Mouse (Mus musculus): ENCODE measurements around the gene 1700024P04Rik.
A peak's percentile ranks its signal among the peaks of the same experiment; 100 is the strongest.
"Not testable (repeated sequence)": the region's sequence is repeated elsewhere in the genome, so short reads cannot be mapped to it uniquely, and the experiment has no call there.

Gene 1700024P04Rik

DNA sequence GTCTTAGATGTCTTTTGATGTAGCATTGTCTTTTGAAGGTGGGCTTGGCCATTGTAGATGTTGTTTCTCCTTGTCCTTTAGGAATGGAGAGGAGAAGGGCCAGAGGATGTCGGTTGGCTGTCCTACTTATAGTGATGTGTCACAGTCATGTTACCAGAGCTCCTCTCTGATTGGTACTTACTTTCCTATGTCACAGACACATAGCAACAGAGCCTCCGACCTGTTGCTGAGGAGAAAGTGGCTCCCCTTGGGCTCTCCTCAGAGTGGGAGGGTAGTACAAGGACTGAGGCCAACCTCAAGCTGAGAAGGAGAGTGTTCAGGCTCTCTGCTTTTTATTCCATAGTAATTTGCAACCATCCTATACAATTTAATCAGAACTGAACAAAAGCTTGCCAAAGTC lies at the start of gene 1700024P04Rik:
1700024P04Rik (minus strand) TSS at position 101 of the 400 bp plus-strand sequence.
- DNase-seq (ENCODE audit: low read depth): no peak

DNA sequence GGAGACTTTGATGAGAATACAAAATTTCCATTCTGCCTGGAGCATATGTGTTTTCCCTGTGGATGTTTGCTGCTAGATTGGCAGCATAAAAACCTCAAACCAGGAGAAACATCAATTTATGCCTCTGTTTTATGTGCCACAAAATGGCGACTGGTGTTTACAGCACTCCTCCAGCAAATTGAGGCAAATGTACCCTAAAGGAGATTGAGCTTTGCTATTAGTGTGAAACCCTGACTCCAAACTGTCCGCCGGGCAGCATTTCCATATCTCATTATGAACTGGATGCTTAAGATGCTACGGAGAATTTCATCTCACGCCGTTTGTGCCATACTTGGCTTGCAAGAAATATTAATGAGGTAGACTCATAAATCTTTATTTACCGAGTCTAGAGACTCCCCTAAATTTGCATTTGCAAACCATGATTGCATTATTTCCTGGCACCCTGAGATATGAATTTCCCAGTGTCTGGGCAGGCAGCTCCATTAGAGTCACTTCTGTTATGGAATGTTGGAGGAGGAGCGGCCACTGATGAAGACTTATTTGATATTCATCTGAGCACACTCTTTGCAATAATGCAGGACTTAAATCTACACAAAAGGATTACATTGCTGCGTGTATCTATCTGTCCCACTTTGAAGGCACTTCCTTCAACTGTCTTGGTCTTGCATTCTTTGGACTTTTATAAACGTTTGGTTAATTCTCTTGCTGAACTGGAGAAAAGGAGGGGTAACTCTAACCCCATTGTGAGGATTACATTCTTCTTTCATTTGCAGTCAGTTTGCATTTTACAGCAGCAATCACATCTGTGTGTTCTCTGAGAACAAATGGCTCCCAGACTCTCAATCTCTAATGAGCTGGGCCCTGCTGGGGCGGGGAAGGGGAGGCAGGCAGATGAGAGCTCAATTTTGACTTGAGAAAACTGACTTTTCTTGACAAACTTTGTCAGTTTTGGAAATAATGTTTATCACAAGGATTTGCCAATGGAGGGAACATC lies 47.2 kb upstream of the 1700024P04Rik start:
- no peak for DNase-seq (ENCODE audit: low read depth)

DNA sequence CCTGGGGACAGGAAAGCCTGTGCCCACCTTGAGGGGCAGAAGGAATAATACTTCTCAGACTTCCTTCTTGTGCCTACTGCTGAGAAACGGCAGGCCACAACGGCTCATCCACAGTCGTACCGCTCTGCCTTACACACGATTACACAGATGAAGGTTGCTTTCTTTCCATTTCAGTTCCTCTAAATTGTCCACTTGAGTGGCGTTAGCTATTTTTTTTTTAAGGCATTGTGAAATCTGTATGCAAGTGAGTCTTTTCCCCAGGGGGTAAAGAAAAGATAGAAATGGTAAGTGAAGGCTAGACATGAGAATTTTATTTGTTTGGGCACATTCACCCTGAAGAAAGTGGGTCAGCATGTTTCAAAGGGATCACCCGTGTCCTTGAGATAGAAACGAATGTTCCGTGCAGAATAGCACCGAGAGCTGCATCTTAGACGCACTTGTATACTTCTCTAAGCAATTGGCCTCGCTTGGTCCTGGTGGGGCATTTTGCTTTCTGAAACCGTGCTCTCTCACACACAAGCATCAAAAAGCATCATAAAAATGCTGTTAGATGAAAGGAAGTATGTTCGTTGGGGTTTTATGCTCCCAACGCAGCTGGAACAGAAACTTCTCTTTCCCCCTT lies 46.3 kb upstream of the 1700024P04Rik start:
- DNase-seq (ENCODE audit: low read depth): no peak

DNA sequence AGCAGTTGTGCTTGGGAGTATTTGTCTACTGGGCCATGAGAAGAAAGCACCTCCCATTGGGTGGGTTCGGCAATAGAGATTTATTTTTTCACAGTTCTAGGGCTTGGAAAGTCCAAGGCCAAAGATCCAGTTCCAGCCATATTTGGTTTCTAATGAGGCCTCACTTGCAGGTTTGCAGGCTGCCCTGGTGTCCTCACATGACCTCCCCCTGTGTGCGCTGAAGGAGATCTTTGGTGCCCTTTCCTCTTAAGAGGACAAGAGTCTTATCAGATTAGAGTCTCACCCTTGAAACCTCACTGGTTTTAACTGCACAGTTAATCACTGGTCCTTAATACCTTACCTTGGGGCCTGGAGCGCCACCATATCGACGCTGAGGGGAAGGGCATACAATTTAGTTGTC lies 40.9 kb upstream of the 1700024P04Rik start:
- no peak for DNase-seq (ENCODE audit: low read depth)

DNA sequence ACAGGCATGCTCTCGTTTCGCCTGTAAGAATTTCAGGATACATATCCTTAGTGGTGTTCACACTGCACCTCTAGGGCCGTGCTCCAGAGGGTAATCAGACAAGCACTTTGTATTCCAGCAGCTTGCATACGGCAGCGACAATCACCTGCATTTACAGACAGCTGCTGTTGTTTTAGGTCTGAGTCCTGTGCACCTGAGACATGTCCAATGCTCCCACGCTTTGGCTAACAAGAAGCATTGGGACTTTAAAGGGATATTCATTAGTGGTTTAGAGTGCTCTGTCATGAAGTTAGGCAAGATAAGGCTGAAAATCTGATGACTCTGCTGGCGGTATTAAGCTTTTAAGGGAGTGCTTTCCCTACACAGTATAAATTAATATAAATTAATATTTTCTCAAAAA lies 37.7 kb upstream of the 1700024P04Rik start:
- DNase-seq (ENCODE audit: low read depth): no peak

DNA sequence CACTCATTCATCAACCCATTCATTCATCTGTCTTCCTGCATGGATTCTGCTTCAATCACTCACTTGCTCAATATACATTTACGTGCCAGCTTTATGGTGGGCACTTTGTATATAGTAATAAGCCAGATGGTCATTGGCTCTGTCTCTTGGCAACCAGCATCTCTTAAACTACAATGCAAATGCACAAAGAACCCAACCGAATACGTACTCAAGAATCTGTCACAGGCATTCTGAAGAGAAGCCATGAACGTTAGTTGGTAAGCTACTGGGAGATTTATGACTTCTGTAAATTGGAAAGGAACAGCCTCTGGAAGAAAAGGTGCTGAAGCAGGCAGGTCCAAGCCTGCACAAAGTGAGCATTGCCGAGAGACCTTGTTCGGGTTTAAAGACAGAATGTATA lies 36.8 kb upstream of the 1700024P04Rik start:
- DNase-seq (ENCODE audit: low read depth): no peak

DNA sequence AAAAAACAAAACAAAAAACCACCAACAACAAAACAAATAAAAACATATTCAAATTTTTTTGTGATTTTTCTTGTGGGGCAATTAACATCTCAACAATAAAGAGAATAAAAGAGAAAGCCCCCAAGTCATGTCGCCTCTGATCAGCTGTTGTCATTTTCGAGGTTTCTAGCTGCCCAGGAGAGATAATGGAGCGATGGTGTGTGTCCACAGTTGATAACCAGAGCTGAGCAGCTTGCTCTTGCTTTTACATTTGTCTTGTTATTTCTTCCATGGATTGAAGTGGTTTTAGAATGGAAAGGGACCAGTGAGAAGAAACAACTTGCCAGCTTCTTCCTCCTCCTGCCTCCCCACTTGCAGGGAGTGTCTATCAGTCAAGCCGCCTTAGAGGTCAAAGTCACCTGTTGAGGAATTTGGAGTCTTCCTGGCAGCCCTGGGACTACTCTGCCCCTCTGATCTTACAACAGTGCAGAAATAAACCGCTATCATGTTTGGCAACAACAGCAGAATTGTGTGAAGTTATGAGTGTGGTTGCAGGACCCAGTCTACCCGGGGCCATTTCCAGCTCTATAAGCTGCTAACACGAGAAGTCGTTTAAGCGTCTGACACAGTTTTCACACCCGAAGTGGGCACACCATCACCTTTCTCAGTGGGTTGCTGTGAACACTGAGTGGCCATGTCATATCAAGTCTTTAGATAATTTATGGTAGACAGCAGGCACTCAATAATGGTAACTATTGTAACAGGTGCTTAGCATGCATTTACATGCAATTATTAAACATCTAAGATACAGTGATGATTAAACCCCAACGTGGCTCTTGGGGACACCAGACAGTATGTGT lies 35.7 kb upstream of the 1700024P04Rik start:
- DNase-seq (ENCODE audit: low read depth): peak; percentile 76

DNA sequence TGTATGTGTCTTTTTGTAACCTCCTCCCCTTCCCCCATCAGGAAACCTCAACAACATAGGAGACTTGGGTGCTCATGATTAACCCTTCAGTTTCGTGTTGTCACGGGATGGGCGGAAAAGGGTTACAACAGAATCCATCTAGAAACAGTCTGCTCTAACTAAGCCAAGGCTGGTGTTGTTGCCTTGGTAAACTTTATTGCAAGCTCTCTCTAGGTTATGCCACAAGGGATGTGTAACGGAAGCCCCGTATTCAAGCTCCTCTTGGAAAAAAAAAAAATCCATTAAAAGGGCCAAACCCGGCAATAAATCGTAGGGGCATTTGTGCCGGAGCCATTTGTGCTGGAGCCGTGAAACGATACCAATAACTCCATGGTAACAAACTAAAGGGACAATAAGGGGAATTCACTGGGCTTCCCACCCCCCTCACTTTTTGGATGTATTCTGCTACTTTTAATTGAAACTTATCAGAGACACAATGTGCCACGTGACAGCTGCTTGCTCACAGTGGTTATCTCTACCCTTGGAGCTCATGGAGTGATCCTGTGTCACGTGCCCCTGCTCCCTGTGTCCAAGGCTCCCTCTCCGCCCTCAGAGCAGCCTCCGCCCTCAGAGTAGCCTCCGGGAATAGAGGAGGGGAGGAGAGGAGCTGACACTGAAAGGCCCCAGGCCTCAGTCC lies 34.3 kb upstream of the 1700024P04Rik start:
- peak; percentile 55 for DNase-seq (ENCODE audit: low read depth)

DNA sequence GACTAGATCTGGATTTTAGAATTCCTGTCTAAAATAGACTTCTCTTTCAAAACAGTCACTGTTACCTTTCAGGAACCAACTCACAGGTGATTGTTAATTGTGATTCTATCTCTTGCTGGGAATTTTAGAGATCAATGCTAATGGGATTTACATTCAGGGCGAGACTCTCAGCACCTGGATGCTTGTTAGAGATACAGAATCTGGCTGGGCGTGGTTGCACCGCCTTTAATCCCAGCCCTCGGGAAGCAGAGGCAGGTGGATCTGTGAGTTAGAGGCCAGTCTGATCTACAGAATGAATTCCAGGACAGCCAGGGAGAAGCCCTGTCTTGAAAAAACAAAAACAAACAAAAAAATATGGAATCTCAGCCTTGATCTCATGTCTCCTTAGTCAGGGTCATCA lies 32.3 kb upstream of the 1700024P04Rik start:
- DNase-seq (ENCODE audit: low read depth): no peak

DNA sequence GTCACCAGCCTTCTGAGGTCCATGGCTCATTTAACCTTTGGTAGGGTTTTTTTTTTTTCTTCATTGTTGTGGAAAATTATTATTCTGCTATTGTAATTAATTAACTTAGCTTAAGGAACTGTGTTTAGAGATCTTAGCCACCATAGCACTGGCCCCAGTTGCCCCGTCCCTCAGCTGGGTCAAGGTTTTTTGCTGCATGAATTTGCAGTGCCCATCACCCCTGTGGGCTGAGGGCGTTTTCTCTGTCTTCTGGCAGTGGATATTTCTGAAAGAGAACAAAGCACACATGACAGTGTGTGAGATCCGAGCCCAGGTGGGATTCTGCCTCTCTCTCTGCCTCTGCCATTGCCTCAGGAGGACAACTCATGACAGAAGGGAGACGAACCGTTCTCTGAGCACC lies 28.5 kb upstream of the 1700024P04Rik start:
- no peak for DNase-seq (ENCODE audit: low read depth)

DNA sequence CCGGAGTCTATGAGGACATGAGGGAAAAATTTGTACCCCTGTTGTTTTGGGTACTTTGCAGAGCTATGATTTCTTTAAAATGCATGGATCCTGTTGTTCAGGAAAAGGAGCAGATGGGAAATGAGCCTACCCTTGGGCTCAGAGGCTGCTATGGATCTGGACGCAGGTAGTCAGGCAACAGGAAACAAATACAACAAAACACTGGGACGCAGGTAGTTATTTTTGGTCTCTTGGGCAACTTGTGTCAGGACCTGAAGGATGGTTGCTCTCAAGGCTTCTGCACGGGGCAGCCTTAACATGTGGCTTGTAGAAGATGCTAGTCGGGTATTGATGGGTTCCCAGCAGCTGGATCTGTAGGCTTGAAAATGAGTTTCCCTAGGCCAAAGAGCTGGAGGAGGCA lies 23.6 kb upstream of the 1700024P04Rik start:
- DNase-seq (ENCODE audit: low read depth): no peak

DNA sequence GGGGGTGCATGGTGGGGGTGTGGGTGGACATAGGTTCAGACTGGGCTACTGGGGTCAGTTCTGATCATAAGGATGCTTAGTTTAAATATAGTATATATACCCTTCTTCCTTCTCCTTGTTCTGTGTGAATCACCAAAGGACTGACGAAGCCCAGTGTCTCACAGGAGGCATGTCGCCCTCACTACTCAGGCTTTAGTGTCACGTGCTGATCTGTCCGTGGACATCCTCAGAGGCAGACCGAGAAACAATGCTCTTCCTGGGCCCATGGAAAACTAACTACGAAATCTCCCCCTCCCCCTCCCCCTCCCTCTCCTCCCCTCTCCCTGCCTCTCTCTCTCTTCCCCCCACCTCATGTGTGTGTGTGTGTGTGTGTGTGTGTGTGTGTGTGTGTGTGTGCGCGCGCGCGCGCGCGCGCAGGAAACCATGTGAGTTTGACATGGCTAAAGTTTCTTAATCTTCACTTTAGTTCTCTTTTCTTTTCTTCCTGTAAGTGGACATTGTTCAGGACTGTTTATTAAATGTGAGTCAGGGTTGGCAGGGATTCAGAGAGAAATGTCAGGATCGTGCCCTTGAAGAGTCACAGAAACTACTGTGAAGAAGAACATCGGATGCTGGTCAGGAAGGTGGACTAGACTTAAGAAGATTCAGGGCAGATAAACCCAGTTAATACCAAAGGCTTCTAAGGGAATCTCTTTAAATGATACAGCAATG lies 22.2 kb upstream of the 1700024P04Rik start:
- DNase-seq (ENCODE audit: low read depth): no peak

DNA sequence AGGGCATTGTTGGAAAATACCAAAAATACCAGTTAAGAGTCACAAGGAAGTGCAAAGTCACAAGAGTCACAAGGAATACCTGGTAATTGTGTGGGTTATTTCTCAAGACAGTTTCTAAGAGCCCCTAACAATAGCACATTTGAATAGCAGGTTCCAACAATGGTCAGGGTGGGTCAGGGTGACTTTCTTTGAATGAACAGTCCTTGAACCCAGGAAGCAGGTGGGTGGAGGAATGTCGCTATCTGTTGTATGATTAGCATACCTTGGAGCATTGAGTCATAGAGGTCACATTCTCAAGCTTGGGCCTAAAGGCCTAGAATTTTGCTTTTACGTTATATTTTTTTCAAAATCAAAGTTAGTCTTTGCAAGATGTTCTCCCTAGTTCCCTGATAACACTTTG lies 17.3 kb upstream of the 1700024P04Rik start:
- DNase-seq (ENCODE audit: low read depth): not testable (repeated sequence)

DNA sequence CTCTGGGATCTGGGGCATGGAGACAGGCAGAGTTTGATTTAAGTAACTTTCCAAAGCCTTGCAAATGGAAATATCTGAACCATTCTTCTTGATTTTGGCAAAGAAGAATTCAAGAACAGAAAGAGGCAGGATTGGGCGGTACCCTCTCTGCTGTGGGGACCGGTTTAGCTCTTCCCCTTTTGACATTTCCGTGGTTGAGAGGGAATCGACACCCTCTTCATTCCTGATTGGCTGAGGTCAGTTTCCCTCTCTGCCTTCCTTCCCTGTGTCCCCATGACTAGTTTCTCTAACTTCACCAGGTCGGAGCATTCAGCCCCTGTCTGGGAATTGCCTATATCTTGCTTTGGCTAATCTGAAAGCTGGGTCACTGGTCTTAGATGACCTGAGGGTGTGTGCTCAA lies 12.7 kb upstream of the 1700024P04Rik start:
- no peak for DNase-seq (ENCODE audit: low read depth)

DNA sequence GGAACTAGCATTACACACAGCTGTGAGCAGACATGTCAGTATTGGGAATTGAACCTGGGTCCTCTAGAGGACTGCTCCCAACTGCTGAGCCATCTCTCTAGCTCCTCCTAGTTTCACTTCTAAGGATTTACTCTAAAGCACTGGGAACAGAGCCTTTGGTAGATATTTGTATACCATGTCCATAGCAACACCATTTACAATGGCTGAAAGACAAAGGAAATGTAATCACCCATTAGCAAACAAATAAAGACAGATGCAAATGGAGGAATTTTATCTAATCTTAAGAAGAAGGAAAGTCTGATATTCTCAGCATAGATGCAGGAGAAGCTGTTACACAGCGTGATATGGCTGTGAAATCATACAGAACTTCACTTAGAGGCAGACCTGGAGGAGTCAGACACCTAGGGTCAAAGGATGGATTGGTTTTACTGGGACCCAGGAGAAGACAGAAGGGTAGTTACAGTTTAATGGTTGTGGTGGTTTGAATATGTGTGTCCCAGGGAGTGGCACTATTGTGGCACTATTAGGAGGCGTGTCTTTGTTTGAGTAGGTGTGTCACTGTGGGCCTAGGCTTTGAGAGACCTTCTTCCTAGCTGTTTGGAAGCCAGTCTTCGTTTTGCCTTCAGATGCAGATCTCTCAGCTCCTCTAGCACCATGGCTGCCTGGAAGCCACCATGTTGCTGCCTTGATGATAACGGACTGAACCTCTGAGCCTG lies 7.1 kb downstream of the 1700024P04Rik start:
- no peak for DNase-seq (ENCODE audit: low read depth)

DNA sequence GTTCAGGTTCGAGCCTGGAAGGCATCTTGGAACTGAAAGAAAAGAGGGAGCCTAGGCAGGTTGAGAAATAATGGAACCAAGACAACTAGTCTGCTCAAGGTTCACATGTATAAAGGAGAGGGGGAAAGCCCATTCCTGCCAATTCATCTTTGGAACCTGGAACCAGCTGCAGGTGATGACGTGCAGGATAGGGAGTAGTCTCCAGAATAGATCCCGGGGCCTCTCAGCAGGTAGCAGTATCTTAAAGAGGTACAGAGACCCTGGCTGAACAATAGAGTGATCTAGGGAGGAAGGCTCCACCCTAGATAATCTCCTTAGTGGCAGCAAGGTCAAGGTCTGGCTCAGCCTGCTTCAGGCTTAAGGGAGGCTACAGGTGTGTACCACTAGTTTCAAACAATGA lies 8.3 kb downstream of the 1700024P04Rik start:
- DNase-seq (ENCODE audit: low read depth): not testable (repeated sequence)

DNA sequence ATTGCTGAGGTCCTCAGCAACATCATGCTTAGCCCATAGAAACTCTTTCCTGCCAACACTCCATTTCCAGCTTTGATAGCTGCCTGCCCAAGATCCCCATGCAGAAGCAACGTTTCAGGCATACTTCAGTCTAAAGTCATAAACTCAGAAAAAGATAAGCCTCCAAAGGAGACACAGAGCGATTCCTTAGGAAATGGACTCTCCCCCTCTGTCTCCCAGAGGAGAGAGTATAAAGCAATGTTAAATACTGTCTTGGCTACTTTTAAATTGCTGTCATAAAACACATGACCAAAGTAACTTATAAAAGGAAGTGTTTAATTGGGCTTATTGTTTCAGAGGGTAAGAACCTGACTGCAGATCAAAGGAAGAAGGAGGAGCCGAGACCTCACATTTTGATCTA lies 12.3 kb downstream of the 1700024P04Rik start:
- DNase-seq (ENCODE audit: low read depth): no peak

DNA sequence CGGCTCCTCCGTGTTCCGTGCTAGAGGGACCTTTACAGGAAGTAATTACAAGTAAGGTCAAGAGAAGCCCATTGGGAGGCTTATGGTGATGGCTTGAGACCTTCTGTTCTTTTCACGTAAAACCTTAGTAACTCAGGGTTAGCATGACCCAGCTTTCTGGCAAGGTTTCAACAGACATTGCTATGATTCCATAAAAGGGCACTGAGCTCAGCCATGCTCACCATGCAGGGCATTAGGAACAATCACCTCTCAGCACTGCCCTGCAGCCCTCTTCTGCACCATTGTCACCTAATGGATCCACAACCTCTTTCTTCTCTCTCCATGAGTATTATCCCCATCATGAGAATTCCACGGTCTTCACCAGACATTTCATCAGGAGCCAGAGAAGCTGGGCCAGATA lies 12.7 kb downstream of the 1700024P04Rik start:
- no peak for DNase-seq (ENCODE audit: low read depth)

DNA sequence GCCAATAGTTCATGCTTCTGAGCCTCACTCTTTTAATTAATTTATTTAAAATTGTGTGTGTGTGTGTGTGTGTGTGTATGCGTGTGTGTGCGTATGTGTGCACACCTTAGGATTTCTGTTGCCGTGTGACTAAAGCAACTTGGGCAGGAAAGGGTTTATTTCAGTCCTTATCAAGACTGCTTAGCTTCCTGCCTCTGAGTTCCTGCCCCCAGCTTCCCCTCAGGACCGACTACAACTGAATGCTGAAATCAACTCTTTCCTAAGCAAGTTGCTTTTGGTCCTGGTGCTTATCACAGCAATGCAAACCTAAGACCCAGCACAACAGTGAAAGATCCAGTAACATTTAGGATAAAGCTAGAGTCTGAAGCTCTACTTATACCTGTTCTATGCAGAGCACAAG lies 15.8 kb downstream of the 1700024P04Rik start:
- no peak for DNase-seq (ENCODE audit: low read depth)

DNA sequence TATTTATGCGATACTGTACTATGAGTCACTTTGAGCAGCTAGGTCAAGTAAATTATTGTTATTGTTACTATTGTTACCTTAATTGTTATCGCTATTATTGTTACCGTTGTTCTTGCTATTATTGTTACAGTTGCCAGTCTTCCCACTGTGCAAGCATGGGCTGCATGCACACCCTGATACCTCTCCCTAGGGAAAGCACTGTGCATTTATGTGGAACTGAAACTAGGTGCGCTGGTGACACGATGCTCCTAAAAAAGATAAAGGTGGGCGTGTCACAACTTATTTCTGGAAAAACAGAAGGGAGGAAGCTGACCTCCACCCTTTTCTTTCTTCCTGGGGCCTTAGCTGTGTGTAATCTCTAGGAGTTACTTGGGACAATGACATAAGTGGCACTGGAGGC lies 16.4 kb downstream of the 1700024P04Rik start:
- no peak for DNase-seq (ENCODE audit: low read depth)

DNA sequence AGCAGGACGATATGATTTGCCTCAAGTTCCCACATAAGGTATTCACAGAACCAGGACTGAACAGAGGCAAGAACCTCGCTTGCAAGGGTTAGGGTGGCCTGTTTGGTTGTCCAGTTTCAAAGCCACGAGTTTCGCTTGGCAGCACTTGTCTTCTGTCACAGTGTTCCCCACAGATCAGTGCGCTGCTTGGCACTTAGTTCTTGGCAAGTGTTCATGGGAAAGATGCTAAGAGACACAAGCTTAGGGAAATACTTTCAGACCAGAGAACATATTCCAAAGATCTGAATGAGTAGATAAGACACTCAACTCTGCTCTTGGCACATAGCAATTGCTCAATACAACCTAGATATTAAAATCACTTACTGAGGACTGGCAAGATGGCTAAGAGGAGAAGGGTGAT lies 17.8 kb downstream of the 1700024P04Rik start:
- no peak for DNase-seq (ENCODE audit: low read depth)
